Mouse (Mus musculus): Measurements from ENCODE around the gene Spag7. TPM values are rescaled to one million over a fixed set of nuclear protein-coding genes. Genes with fewer than 3 reads are reported as not detected.

Spag7 gene
- polyA plus RNA-seq, 1 experiment from 2014 or later, result 88.9 TPM

GRCm38 (mm10) chr11:70666687-70667086, 2.5 kb downstream of the Spag7 start:
- H3K4me2 ChIP-seq (ENCODE audit: low read depth, low read length), result no peak overlapping the region
- ATAC-seq (ENCODE audit: low read depth) (no peak), DNase-seq (ENCODE audit: low spot score) (no peak)
- H3K9me3 ChIP-seq (ENCODE audit: control insufficient read depth, low read length), result no peaks in the 10 kb centered on the region
- no peak overlapping the region for H3K27ac ChIP-seq (replicated peaks; ENCODE audit: low read depth, low read length)
- no peak overlapping the region for H3K4me3 ChIP-seq (ENCODE audit: low read depth, low read length)
- peaks cover 48% of the 10 kb centered on the region for H3K36me3 ChIP-seq (ENCODE audit: control insufficient read depth, insufficient read depth, low read length)
- no peak overlapping the region for H3K9ac ChIP-seq (ENCODE audit: low read depth, low read length)
- WGBS, result 95% methylated on average over 8 of the region's 8 CpGs
- peaks cover 10% of the 10 kb centered on the region for H3K4me1 ChIP-seq (ENCODE audit: control insufficient read depth, insufficient read depth, low read length)
- no peaks in the 10 kb centered on the region for H3K27me3 ChIP-seq (replicated peaks; ENCODE audit: control insufficient read depth, insufficient read depth, low read length)

- H3K4me2 ChIP-seq (ENCODE audit: low read depth, low read length), result no peak overlapping the region
- H3K36me3 ChIP-seq (ENCODE audit: control insufficient read depth, insufficient read depth, low read length), result peaks cover 57% of the 10 kb centered on the region
- H3K4me3 ChIP-seq (ENCODE audit: low read depth, low read length), result no peak overlapping the region
- no peak overlapping the region for H3K27ac ChIP-seq (replicated peaks; ENCODE audit: low read depth, low read length)
- no peak overlapping the region for H3K9ac ChIP-seq (ENCODE audit: low read depth, low read length)
- no peaks in the 10 kb centered on the region for H3K27me3 ChIP-seq (replicated peaks; ENCODE audit: control insufficient read depth, insufficient read depth, low read length)
- DNase-seq (ENCODE audit: low spot score), result no peak
- 92% methylated on average over 9 of the region's 9 CpGs for WGBS
- no peaks in the 10 kb centered on the region for H3K9me3 ChIP-seq (ENCODE audit: control insufficient read depth, low read length)
- peaks cover 6% of the 10 kb centered on the region for H3K4me1 ChIP-seq (ENCODE audit: control insufficient read depth, insufficient read depth, low read length)
- no peak for ATAC-seq (ENCODE audit: low read depth)
Observed at GRCm38 (mm10) chr11:70664741-70665140, 4.5 kb downstream of the Spag7 start.

GRCm38 (mm10) chr11:70663957-70664356, 5.3 kb downstream of the Spag7 start:
- H3K4me1 ChIP-seq (ENCODE audit: control insufficient read depth, insufficient read depth, low read length), result peaks cover 7% of the 10 kb centered on the region
- DNase-seq (ENCODE audit: low spot score), result no peak
- H3K4me3 ChIP-seq (ENCODE audit: low read depth, low read length), result no peak overlapping the region
- no peaks in the 10 kb centered on the region for H3K27me3 ChIP-seq (replicated peaks; ENCODE audit: control insufficient read depth, insufficient read depth, low read length)
- H3K9ac ChIP-seq (ENCODE audit: low read depth, low read length), result no peak overlapping the region
- H3K27ac ChIP-seq (replicated peaks; ENCODE audit: low read depth, low read length), result no peak overlapping the region
- ATAC-seq (ENCODE audit: low read depth), result no peak
- H3K4me2 ChIP-seq (ENCODE audit: low read depth, low read length), result no peak overlapping the region
- WGBS, result 96% methylated on average over 5 of the region's 6 CpGs
- no peaks in the 10 kb centered on the region for H3K9me3 ChIP-seq (ENCODE audit: control insufficient read depth, low read length)
- H3K36me3 ChIP-seq (ENCODE audit: control insufficient read depth, insufficient read depth, low read length), result peaks cover 63% of the 10 kb centered on the region

GRCm38 (mm10) chr11:70663101-70663500, 6.1 kb downstream of the Spag7 start:
- 90% methylated on average over 8 of the region's 8 CpGs for WGBS
- no peaks in the 10 kb centered on the region for H3K9me3 ChIP-seq (ENCODE audit: control insufficient read depth, low read length)
- peaks cover 14% of the 10 kb centered on the region for H3K4me1 ChIP-seq (ENCODE audit: control insufficient read depth, insufficient read depth, low read length)
- no peak for DNase-seq (ENCODE audit: low spot score)
- no peak overlapping the region for H3K4me2 ChIP-seq (ENCODE audit: low read depth, low read length)
- peaks cover 63% of the 10 kb centered on the region for H3K36me3 ChIP-seq (ENCODE audit: control insufficient read depth, insufficient read depth, low read length)
- H3K9ac ChIP-seq (ENCODE audit: low read depth, low read length), result no peak overlapping the region
- no peak for ATAC-seq (ENCODE audit: low read depth)
- no peak overlapping the region for H3K4me3 ChIP-seq (ENCODE audit: low read depth, low read length)
- H3K27ac ChIP-seq (replicated peaks; ENCODE audit: low read depth, low read length), result no peak overlapping the region
- no peaks in the 10 kb centered on the region for H3K27me3 ChIP-seq (replicated peaks; ENCODE audit: control insufficient read depth, insufficient read depth, low read length)

GRCm38 (mm10) chr11:70660571-70660970, 8.6 kb downstream of the Spag7 start:
- Histone ChIP-seq H3K9me3 (ENCODE audit: control insufficient read depth, low read length) (no peaks in the 10 kb centered on the region), H3K4me3 (ENCODE audit: low read depth, low read length) (no peak overlapping the region), H3K27ac (replicated peaks; ENCODE audit: low read depth, low read length) (no peak overlapping the region), H3K36me3 (ENCODE audit: control insufficient read depth, insufficient read depth, low read length) (peaks cover 52% of the 10 kb centered on the region), H3K27me3 (replicated peaks; ENCODE audit: control insufficient read depth, insufficient read depth, low read length) (no peaks in the 10 kb centered on the region), H3K9ac (ENCODE audit: low read depth, low read length) (no peak overlapping the region), H3K4me2 (ENCODE audit: low read depth, low read length) (no peak overlapping the region), H3K4me1 (ENCODE audit: control insufficient read depth, insufficient read depth, low read length) (peaks cover 29% of the 10 kb centered on the region)
- DNase-seq (ENCODE audit: low spot score) (no peak), ATAC-seq (ENCODE audit: low read depth) (no peak)
- 88% methylated on average over 8 of the region's 8 CpGs for WGBS

GRCm38 (mm10) chr11:70658942-70659341, 10.3 kb downstream of the Spag7 start:
- Histone ChIP-seq H3K4me1 (ENCODE audit: control insufficient read depth, insufficient read depth, low read length) (peaks cover 29% of the 10 kb centered on the region), H3K9me3 (ENCODE audit: control insufficient read depth, low read length) (no peaks in the 10 kb centered on the region), H3K27ac (replicated peaks; ENCODE audit: low read depth, low read length) (peak overlapping the region; percentile 15; the same call in 1 of the 2 replicates), H3K36me3 (ENCODE audit: control insufficient read depth, insufficient read depth, low read length) (peaks cover 36% of the 10 kb centered on the region), H3K9ac (ENCODE audit: low read depth, low read length) (peak overlapping the region; percentile 2; the same call in 1 of the 2 replicates), H3K4me3 (ENCODE audit: low read depth, low read length) (no peak overlapping the region), H3K27me3 (replicated peaks; ENCODE audit: control insufficient read depth, insufficient read depth, low read length) (no peaks in the 10 kb centered on the region), H3K4me2 (ENCODE audit: low read depth, low read length) (no peak overlapping the region; the same call in 1 of the 2 replicates)
- DNase-seq (ENCODE audit: low spot score) (no peak), ATAC-seq (ENCODE audit: low read depth) (no peak)
- WGBS, result 61% methylated on average over 8 of the region's 8 CpGs

- H3K36me3 ChIP-seq (ENCODE audit: control insufficient read depth, insufficient read depth, low read length), result peaks cover 32% of the 10 kb centered on the region
- peak overlapping the region; percentile 2; the same call in 1 of the 2 replicates for H3K4me2 ChIP-seq (ENCODE audit: low read depth, low read length)
- H3K9ac ChIP-seq (ENCODE audit: low read depth, low read length), result no peak overlapping the region; the same call in 1 of the 2 replicates
- no peak for DNase-seq (ENCODE audit: low spot score)
- 82% methylated on average over 5 of the region's 5 CpGs for WGBS
- H3K9me3 ChIP-seq (ENCODE audit: control insufficient read depth, low read length), result no peaks in the 10 kb centered on the region
- no peaks in the 10 kb centered on the region for H3K27me3 ChIP-seq (replicated peaks; ENCODE audit: control insufficient read depth, insufficient read depth, low read length)
- no peak overlapping the region for H3K27ac ChIP-seq (replicated peaks; ENCODE audit: low read depth, low read length)
- peaks cover 29% of the 10 kb centered on the region for H3K4me1 ChIP-seq (ENCODE audit: control insufficient read depth, insufficient read depth, low read length)
- 0 out of 2 replicates have a peak overlapping the region, but pooled peaks have one; percentile 2 for H3K4me3 ChIP-seq (ENCODE audit: low read depth, low read length)
- ATAC-seq (ENCODE audit: low read depth), result no peak
Observed at GRCm38 (mm10) chr11:70658521-70658920, 10.7 kb downstream of the Spag7 start.

GRCm38 (mm10) chr11:70657991-70658390, 11.2 kb downstream of the Spag7 start:
- H3K4me3 ChIP-seq (ENCODE audit: low read depth, low read length), result 0 out of 2 replicates have a peak overlapping the region, but pooled peaks have one; percentile 6

GRCm38 (mm10) chr11:70657573-70657972, 11.6 kb downstream of the Spag7 start:
- H3K27ac ChIP-seq (replicated peaks; ENCODE audit: low read depth, low read length), result peak overlapping the region; percentile 90
- H3K9me3 ChIP-seq (ENCODE audit: control insufficient read depth, low read length), result no peaks in the 10 kb centered on the region
- ATAC-seq (ENCODE audit: low read depth) (no peak), DNase-seq (ENCODE audit: low spot score) (no peak)
- H3K4me1 ChIP-seq (ENCODE audit: control insufficient read depth, insufficient read depth, low read length), result peaks cover 31% of the 10 kb centered on the region
- peaks cover 27% of the 10 kb centered on the region for H3K36me3 ChIP-seq (ENCODE audit: control insufficient read depth, insufficient read depth, low read length)
- H3K27me3 ChIP-seq (replicated peaks; ENCODE audit: control insufficient read depth, insufficient read depth, low read length), result no peaks in the 10 kb centered on the region
- H3K4me2 ChIP-seq (ENCODE audit: low read depth, low read length), result peak overlapping the region; percentile 98
- no peak overlapping the region for H3K9ac ChIP-seq (ENCODE audit: low read depth, low read length)
- 0 out of 2 replicates have a peak overlapping the region, but pooled peaks have one; percentile 6 for H3K4me3 ChIP-seq (ENCODE audit: low read depth, low read length)
- 41% methylated on average over 6 of the region's 6 CpGs for WGBS

More at GRCm38 (mm10) chr11:70657991-70658390, 11.2 kb downstream of the Spag7 start:
- no peaks in the 10 kb centered on the region for H3K27me3 ChIP-seq (replicated peaks; ENCODE audit: control insufficient read depth, insufficient read depth, low read length)
- peaks cover 28% of the 10 kb centered on the region for H3K36me3 ChIP-seq (ENCODE audit: control insufficient read depth, insufficient read depth, low read length)
- H3K4me1 ChIP-seq (ENCODE audit: control insufficient read depth, insufficient read depth, low read length), result peaks cover 29% of the 10 kb centered on the region
- DNase-seq (ENCODE audit: low spot score) (no peak), ATAC-seq (ENCODE audit: low read depth) (no peak)
- H3K27ac ChIP-seq (replicated peaks; ENCODE audit: low read depth, low read length), result peak overlapping the region; percentile 15; the same call in 1 of the 2 replicates
- H3K4me2 ChIP-seq (ENCODE audit: low read depth, low read length), result peak overlapping the region; percentile 98; the same call in 1 of the 2 replicates
- 47% methylated on average over 9 of the region's 9 CpGs for WGBS
- H3K9ac ChIP-seq (ENCODE audit: low read depth, low read length), result no peak overlapping the region
- H3K9me3 ChIP-seq (ENCODE audit: control insufficient read depth, low read length), result no peaks in the 10 kb centered on the region
